ENCODE assay signal across 18 mouse cellular contexts in genomic region chr1:54176592-54176991, GRCm38 (mm10). TPM values are rescaled to one million over a fixed set of nuclear protein-coding genes. Genes with fewer than 3 reads are reported as not detected.
"Had no signal": no experiment of that assay in that cellular context is flagged by ENCODE, and none has a peak within 500 bp of the region (broad histone marks: within the 10 kb centered on the region; RNA-seq: fewer than 3 reads in every experiment).

No protein-coding gene starts in this region.

- H3K4me1 ChIP-seq: liver, embryonic 13.5 days had no signal

- H3K4me2 ChIP-seq: liver, embryonic 13.5 days; midbrain, embryonic 11.5 days had no signal

- H3K9ac ChIP-seq: liver, embryonic 13.5 days had no signal

- H3K27ac ChIP-seq: kidney, postnatal 0 days; layer of hippocampus, adult 2 months; left cerebral cortex, adult 2 months; liver, embryonic 13.5 days; stomach, postnatal 0 days had no signal

- DNase-seq: kidney, postnatal 25 days; layer of hippocampus, adult 9-11 months; liver, embryonic 13.5 days; lung, adult 2 months; lung, postnatal 14 days; lung, postnatal 4 days; midbrain, embryonic 14.5 days; right cerebral cortex, postnatal 4 days; thymus, adult 2 months; thymus, postnatal 14 days; thymus, postnatal 4 days had no signal

- H3K36me3 ChIP-seq: liver, embryonic 13.5 days had no signal

- H3K4me3 ChIP-seq: layer of hippocampus, adult 2 months; left cerebral cortex, adult 2 months; liver, embryonic 13.5 days had no signal

- H3K27me3 ChIP-seq: liver, embryonic 13.5 days had no signal

- H3K9me3 ChIP-seq: liver, embryonic 13.5 days had no signal

RNA-seq across cellular contexts. Expression of gene Hecw2, which starts 18.4 kb away (rescaled TPM):
- total RNA-seq: megakaryocyte progenitor cell, adult 5-6 weeks; megakaryocyte-erythroid progenitor cell, adult 5-6 weeks had no signal
